Mouse (Mus musculus) granulocyte monocyte progenitor cell, adult 5-6 weeks (primary cell): Measurements from ENCODE around the gene Apbb2. TPM values are rescaled to one million over a fixed set of nuclear protein-coding genes. Genes with fewer than 3 reads are reported as not detected.

Source experiments
- ATAC-seq: replicated peaks from 2 replicates; pipeline ENCODE4 v1.8.0; 2016; ENCODE audit warnings: mild to moderate bottlenecking, moderate TSS enrichment, inconsistent platforms; ENCODE audit not compliant: poor library complexity, severe bottlenecking
- total RNA-seq, 2 experiments: library from RNA; stranded (forward) in 1 of 2; stranded (reverse) in 1 of 2; fragments of 200-712, 200-1000 nt in 1 of 2; fragments of >200 nt in 1 of 2; fragmentation: Nextera tagmentation in 1 of 2; gene quantifications; 2 replicates each; pipeline ENCODE4 v1.2.3; 2014 to 2017

Apbb2 gene
- total RNA-seq, 2 experiments from 2014 or later, result 0.31 to 0.52 TPM

- ATAC-seq, result no peak
These were observed 190.5 kb downstream of the Apbb2 start for GRCm38 (mm10) chr5:66428071-66428470.

GRCm38 (mm10) chr5:66423909-66424308 lies 194.7 kb downstream of the Apbb2 start:
- ATAC-seq, result no peak

- no peak for ATAC-seq
These were observed 195.1 kb downstream of the Apbb2 start for GRCm38 (mm10) chr5:66423466-66423865.

GRCm38 (mm10) chr5:66421954-66422353 lies 196.6 kb downstream of the Apbb2 start:
- ATAC-seq, result no peak

- ATAC-seq, result no peak
These were observed 197.4 kb downstream of the Apbb2 start for GRCm38 (mm10) chr5:66421230-66421629.

GRCm38 (mm10) chr5:66420011-66420410 lies 198.6 kb downstream of the Apbb2 start:
- ATAC-seq, result no peak

- no peak for ATAC-seq
These were observed 201.3 kb downstream of the Apbb2 start for GRCm38 (mm10) chr5:66417289-66417688.

- no peak for ATAC-seq
These were observed 202.7 kb downstream of the Apbb2 start for GRCm38 (mm10) chr5:66415700-66416543.

- ATAC-seq, result no peak
These were observed 203.4 kb downstream of the Apbb2 start for GRCm38 (mm10) chr5:66415033-66415697.

- no peak for ATAC-seq
These were observed 205.2 kb downstream of the Apbb2 start for GRCm38 (mm10) chr5:66413402-66413801.

- ATAC-seq, result no peak
These were observed 205.8 kb downstream of the Apbb2 start for GRCm38 (mm10) chr5:66412821-66413220.

- no peak for ATAC-seq
These were observed 210.0 kb downstream of the Apbb2 start for GRCm38 (mm10) chr5:66408546-66408945.

- ATAC-seq, result no peak
These were observed 210.6 kb downstream of the Apbb2 start for GRCm38 (mm10) chr5:66407948-66408347.

- ATAC-seq, result no peak
These were observed 212.2 kb downstream of the Apbb2 start for GRCm38 (mm10) chr5:66406431-66406830.

- ATAC-seq, result no peak; the same call in 1 of the 2 replicates
These were observed 212.7 kb downstream of the Apbb2 start for GRCm38 (mm10) chr5:66405731-66406399.

- no peak for ATAC-seq
These were observed 213.3 kb downstream of the Apbb2 start for GRCm38 (mm10) chr5:66405305-66405704.

- ATAC-seq, result no peak
These were observed 218.0 kb downstream of the Apbb2 start for GRCm38 (mm10) chr5:66400563-66400962.

- ATAC-seq, result no peak
These were observed 219.3 kb downstream of the Apbb2 start for GRCm38 (mm10) chr5:66399264-66399620.

GRCm38 (mm10) chr5:66398530-66399263 lies 219.9 kb downstream of the Apbb2 start:
- no peak for ATAC-seq

- ATAC-seq, result no peak
These were observed 224.7 kb downstream of the Apbb2 start for GRCm38 (mm10) chr5:66393767-66394446.
